Mouse (Mus musculus) bone marrow macrophage, adult 2 months (primary cell): Measurements from ENCODE around the gene Kantr.

Experiments
- CTCF ChIP-seq: IDR thresholded peaks from 2 replicates; pipeline ENCODE4 v1.5.1; 2012; ENCODE audit warnings: low read depth, mild to moderate bottlenecking, low read length, moderate library complexity
- POLR2A ChIP-seq: IDR thresholded peaks from 2 replicates; pipeline ENCODE4 v1.6.1; 2012; ENCODE audit warnings: mild to moderate bottlenecking, low read depth, low read length, borderline replicate concordance

DNA sequence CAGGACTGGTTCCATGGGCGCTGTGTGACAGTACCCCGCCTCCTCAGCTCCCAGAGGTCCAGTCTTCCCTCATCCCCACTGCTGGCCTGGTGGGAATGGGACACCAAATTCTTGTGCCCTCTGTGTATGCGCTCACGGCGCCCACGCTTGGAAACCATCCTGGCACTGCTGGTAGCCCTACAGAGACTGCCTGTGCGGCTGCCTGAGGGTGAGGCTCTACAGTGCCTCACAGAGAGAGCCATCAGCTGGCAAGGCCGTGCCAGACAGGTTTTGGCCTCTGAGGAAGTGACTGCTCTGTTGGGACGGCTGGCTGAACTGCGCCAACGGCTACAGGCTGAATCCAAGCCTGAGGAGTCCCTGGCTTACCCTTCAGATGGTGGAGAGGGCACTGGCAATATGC lies 56.1 kb downstream of the Kantr start:
- no peak for TF ChIP-seq CTCF
- TF ChIP-seq POLR2A, result no peak
